Mouse (Mus musculus) adrenal gland, postnatal 36 days (tissue): ENCODE data around the gene Med17. TPM values are rescaled to one million over a fixed set of nuclear protein-coding genes. Genes with fewer than 3 reads are reported as not detected.

Experiments
- DNase-seq, 2 experiments: peaks; one replicate each; pipeline ENCODE4 v3.0.0; 2021; ENCODE audit warnings: mixed read lengths in 1 of 2
- microRNA-seq: library from miRNA; unstranded; fragments of <30 nt; microRNA quantifications from one replicate; pipeline ENCODE4 v1.2.0, GENCODE M21; 2021
- total RNA-seq, 2 experiments: library from RNA; stranded (reverse); gene quantifications; 2 replicates each; pipeline ENCODE4 v1.2.3; 2021

The Med17 gene
- total RNA-seq, 2 experiments from 2014 or later = 32.4 to 34.5 TPM

- DNase-seq = no peak
These were observed 42.0 kb downstream of the Med17 start for GRCm38 (mm10) chr9:15237516-15238296.

- DNase-seq = no peak
These were observed 43.7 kb downstream of the Med17 start for GRCm38 (mm10) chr9:15235986-15236385.

- DNase-seq = no peak
These were observed 46.1 kb downstream of the Med17 start for GRCm38 (mm10) chr9:15233604-15234003.

GRCm38 (mm10) chr9:15232445-15232844, 47.3 kb downstream of the Med17 start:
- no peak for DNase-seq

GRCm38 (mm10) chr9:15224912-15225311, 54.8 kb downstream of the Med17 start:
- DNase-seq = no peak

GRCm38 (mm10) chr9:15213695-15214094, 66.0 kb downstream of the Med17 start:
- no peak for DNase-seq

GRCm38 (mm10) chr9:15211876-15212275, 67.9 kb downstream of the Med17 start:
- no peak for DNase-seq

Small RNA genes within 50 kb of the gene (microRNA-seq; reads per million reads assigned to microRNA genes)
- gene Gm49349 (not detected), gene mmu-mir-7650 (not detected)

Other genes with a start within 250 kb of the Med17 start
- gene Panx1, start 234.5 kb downstream of the Med17 start, total RNA-seq = 1 to 10 TPM; 8.8 to 9.9 TPM
- 1 to 10 TPM in 1 of 2 experiments, under 1 TPM in 1; 0.89 to 3.0 TPM for gene Hephl1, start 167.8 kb downstream of the Med17 start, total RNA-seq
- gene Vstm5, start 40.9 kb downstream of the Med17 start, total RNA-seq = under 1 TPM; 0.43 to 0.53 TPM
- 10 to 100 TPM; 87.9 to 98.6 TPM for gene Taf1d, start 26.3 kb upstream of the Med17 start, total RNA-seq
- gene 4931406C07Rik, start 26.5 kb upstream of the Med17 start, total RNA-seq = 100 to 1,000 TPM in 1 of 2 experiments, 10 to 100 TPM in 1; 99.2 to 104 TPM
- 10 to 100 TPM; 11.4 to 12.3 TPM for gene Cep295, start 77.9 kb upstream of the Med17 start, total RNA-seq
- 10 to 100 TPM; 29.0 to 35.2 TPM for gene Smco4, start 213.5 kb upstream of the Med17 start, total RNA-seq